Mouse (Mus musculus) small intestine, adult 2 months (tissue): Measurements from ENCODE around the gene Gm20388. TPM values are rescaled to one million over a fixed set of nuclear protein-coding genes. Genes with fewer than 3 reads are reported as not detected.
A peak's percentile ranks its signal among the peaks of the same experiment; 100 is the strongest.

Source experiments
- H3K27ac ChIP-seq: fragments of 200-500 bp; 2 replicates; pipeline ENCODE4 v1.5.1; 2012; ENCODE audit warnings: low read depth, low read length, control low read depth, inconsistent platforms; ENCODE audit not compliant: insufficient read depth
- H3K27me3 ChIP-seq: fragments of 200-500 bp; 2 replicates; pipeline ENCODE4 v1.6.1; 2012; ENCODE audit warnings: mild to moderate bottlenecking, moderate library complexity, low read length, inconsistent platforms; ENCODE audit not compliant: control insufficient read depth, insufficient read depth
- H3K36me3 ChIP-seq: fragments of 200-500 bp; 2 replicates; pipeline ENCODE4 v1.6.1; 2012; ENCODE audit warnings: mild to moderate bottlenecking, low read length, control low read depth, inconsistent platforms; ENCODE audit not compliant: control insufficient read depth, insufficient read depth
- H3K4me1 ChIP-seq: fragments of 200-500 bp; 2 replicates; pipeline ENCODE4 v1.6.1; 2012; ENCODE audit warnings: low read length, inconsistent platforms, mixed read lengths; ENCODE audit not compliant: control insufficient read depth, insufficient read depth, insufficient read length
- H3K4me3 ChIP-seq: fragments of 200-500 bp; 2 replicates; pipeline ENCODE4 v1.5.1; 2012; ENCODE audit warnings: low read depth, mild to moderate bottlenecking, control low read depth, inconsistent platforms, low read length, moderate library complexity
- CTCF ChIP-seq: fragments of 200-500 bp; IDR thresholded peaks from 2 replicates; pipeline ENCODE4 v1.5.1; 2012; ENCODE audit warnings: low read depth, mild to moderate bottlenecking, control low read depth, inconsistent platforms, low read length, moderate library complexity, mixed read lengths; ENCODE audit not compliant: insufficient replicate concordance, insufficient read length; ENCODE audit errors: extremely low read depth
- POLR2A ChIP-seq: fragments of 200-500 bp; IDR thresholded peaks from 2 replicates; pipeline ENCODE4 v1.6.1; 2012; ENCODE audit warnings: low read depth, mild to moderate bottlenecking, control low read depth, inconsistent platforms, low read length, moderate library complexity
- WGBS: fragments of 180-500 bp; shearing (Covaris S2); methylation state at CpG from one replicate; pipeline ENCODE4 v1.1.7; 2018; 5-methylcytosine and 5-hydroxymethylcytosine counted together
- polyA plus RNA-seq: library from polyadenylated mRNA; depleted of rRNA; stranded (reverse); fragments of >200 nt; gene quantifications from 2 replicates; pipeline ENCODE4 v1.2.3, GENCODE M21; 2012

The Gm20388 gene
- polyA plus RNA-seq, 1 experiment = 37.3 TPM

DNA sequence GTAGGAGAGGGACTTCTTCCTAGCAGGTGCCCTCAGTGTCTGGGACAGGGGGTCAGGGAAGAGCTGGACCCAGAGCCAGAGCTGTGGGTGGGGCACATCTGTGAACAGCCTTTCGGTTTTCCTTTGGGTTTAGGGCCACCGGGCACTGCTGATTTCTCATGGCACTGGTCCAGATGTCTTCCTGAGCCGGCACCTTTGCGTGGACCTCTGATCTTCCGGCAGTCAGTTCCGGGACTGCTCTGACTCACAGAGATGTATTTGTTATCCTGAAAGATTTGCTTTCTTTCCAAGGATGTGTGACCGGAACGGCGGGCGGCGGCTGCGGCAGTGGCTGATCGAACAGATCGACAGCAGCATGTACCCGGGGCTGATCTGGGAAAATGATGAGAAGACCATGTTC lies 828.9 kb downstream of the Gm20388 start:
- Histone ChIP-seq H3K27me3 (no peaks in the 10 kb centered on the region), H3K36me3 (peaks cover 47% of the 10 kb centered on the region), H3K27ac (peak overlapping the region; percentile 97), H3K4me1 (peaks cover 38% of the 10 kb centered on the region), H3K4me3 (peak overlapping the region; percentile 85)
- WGBS = 11% methylated on average over 15 of the region's 15 CpGs
- TF ChIP-seq POLR2A (peak; percentile 46; the same call in 1 of the 2 replicates), CTCF (no peak)

DNA sequence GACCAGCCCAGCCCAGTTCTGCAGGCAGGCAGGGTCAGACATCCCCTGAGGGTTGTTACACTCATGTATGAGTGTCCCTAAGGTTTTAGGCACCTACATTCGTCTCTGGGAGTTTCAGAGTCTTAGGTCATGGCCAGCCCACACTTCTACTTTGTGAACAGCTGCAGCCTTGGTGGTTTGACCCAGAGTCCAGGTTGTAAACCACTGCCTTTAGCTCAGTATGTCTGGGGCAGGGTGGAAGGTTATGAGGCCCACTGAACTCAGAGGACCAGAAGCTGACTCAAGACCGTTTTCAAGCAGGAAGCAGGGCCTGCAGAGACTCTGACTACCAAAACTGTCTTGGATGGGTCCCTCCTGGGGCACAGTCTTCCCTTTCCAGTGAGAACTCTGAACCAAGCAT lies 829.9 kb downstream of the Gm20388 start:
- Histone ChIP-seq H3K36me3 (peaks cover 57% of the 10 kb centered on the region), H3K4me3 (peak overlapping the region; percentile 85), H3K27ac (peak overlapping the region; percentile 97), H3K4me1 (peaks cover 43% of the 10 kb centered on the region), H3K27me3 (no peaks in the 10 kb centered on the region)
- WGBS = 18% methylated on average over 2 of the region's 2 CpGs
- TF ChIP-seq CTCF (no peak), POLR2A (no peak)

DNA sequence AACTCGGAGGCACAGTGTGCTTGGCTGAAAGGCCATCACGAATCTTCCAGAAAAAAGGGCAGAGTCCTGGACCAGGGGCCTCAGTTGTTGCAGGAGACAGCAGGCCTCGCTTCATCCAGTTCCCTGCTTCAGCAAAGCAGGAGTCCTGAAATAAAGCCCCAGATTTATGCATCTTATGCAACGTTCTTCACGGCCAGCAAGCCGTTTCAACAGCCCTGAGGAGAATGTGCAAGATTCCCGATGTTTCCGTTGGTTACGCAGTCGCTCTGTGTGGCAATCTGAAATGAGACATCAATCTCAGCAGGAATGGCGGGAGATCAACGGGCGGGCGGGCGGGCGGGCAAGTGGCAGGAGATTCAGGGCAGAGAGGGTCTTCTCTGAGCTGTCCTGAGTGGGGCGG lies 830.4 kb downstream of the Gm20388 start:
- peaks cover 61% of the 10 kb centered on the region for H3K36me3 ChIP-seq
- TF ChIP-seq CTCF = no peak
- no peak for TF ChIP-seq POLR2A
- WGBS = 82% methylated on average over 17 of the region's 17 CpGs
- H3K27me3 ChIP-seq = no peaks in the 10 kb centered on the region
- H3K4me1 ChIP-seq = peaks cover 46% of the 10 kb centered on the region
- peak overlapping the region; percentile 85; the same call in 1 of the 2 replicates for H3K4me3 ChIP-seq
- peak overlapping the region; percentile 97 for H3K27ac ChIP-seq

DNA sequence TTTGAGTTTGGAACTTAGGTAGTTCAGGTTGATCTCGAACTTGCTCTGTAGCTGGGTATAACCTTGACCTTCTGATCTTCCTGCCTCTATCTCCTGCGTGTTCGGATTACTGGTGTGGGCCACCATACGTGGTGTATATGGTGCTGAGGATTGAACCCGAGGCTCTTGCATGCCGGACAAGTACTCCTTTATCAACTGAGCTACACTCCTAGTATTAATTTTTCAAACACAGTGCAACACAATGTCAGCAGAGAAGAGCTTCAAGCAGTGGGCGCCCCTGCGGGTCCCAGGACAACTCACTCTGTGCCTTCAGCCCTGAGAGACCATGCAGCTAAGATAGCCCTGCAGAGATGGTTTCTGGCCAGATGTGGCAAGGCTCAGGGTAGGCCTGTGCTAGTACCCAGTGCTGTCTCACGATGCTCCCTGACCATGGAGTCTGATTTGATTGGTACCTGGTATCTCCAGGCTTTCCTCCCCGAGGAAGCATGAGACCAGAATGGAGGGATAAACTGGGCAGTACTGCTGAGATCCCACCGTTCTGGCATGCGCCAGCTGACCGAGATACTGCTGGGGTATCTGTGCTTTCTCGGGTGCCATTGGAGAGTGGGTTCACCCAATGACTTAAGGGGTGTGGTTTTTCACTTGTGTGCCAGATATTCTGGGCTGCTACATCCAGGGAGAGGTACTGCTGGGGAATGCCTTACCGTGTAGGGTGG lies 831.3 kb downstream of the Gm20388 start:
- WGBS = 68% methylated on average over 15 of the region's 15 CpGs
- Histone ChIP-seq H3K27me3 (no peaks in the 10 kb centered on the region), H3K4me1 (peaks cover 49% of the 10 kb centered on the region), H3K4me3 (no peak overlapping the region; the same call in 1 of the 2 replicates), H3K27ac (peak overlapping the region; percentile 51), H3K36me3 (peaks cover 71% of the 10 kb centered on the region)
- no peak for TF ChIP-seq CTCF
- TF ChIP-seq POLR2A = no peak

DNA sequence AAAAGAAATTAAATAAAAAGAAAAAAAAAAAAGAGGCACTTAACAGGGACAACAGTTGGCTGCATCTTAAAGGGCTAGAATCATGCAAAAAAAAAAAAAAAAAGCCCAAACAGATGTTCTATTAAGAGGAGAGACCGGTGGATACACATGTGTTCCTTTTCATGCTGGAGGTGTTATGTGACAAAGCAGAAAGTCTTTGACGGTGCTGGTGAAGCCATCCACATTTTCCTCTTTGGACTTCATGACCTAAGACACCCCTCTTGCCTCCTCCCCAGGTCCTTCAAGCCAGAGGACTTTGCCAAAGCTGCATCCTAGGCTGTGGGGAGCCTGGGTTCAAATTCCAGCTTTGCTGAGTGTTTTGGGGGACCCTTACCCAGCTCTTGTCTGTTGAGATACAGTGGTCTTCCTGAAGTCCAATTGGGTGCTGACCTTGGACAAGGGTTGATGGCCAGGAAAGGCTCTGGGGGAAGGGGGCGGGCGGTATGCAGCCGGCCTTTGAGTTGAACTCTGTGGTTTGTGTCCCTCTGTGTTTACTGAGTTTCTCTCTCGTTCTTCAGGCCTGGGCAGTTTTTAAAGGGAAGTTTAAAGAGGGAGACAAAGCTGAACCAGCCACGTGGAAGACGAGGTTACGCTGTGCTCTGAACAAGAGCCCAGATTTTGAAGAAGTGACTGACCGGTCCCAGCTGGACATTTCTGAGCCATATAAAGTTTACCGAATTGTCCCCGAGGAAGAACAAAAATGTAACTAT lies 832.7 kb downstream of the Gm20388 start:
- TF ChIP-seq POLR2A (no peak), CTCF (no peak)
- H3K27me3 ChIP-seq = no peaks in the 10 kb centered on the region
- H3K4me3 ChIP-seq = no peak overlapping the region
- H3K4me1 ChIP-seq = peaks cover 53% of the 10 kb centered on the region
- peaks cover 84% of the 10 kb centered on the region for H3K36me3 ChIP-seq
- WGBS = 29% methylated on average over 12 of the region's 12 CpGs
- H3K27ac ChIP-seq = peak overlapping the region; percentile 97

DNA sequence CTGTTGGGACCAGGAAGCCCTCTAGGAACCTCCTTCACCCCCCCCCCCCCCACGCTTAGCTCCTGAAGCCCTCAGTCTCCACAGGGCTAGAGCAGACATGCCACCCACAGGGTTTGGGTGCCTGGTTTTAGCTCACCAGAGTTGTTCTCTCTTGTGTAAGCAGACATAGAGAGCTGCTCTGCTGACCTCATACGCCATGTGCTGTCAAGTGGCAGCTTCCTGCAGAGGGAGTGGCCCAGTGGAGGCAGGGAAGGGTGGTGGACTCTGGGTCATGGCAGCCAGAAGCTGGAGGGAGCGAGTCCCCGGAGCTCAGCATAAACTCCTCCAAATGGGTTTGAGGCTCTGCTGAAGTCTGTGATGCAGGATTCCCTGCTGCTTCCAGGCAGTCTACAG lies 833.3 kb downstream of the Gm20388 start:
- H3K27ac ChIP-seq = peak overlapping the region; percentile 97
- H3K4me1 ChIP-seq = peaks cover 53% of the 10 kb centered on the region
- H3K27me3 ChIP-seq = no peaks in the 10 kb centered on the region
- peaks cover 90% of the 10 kb centered on the region for H3K36me3 ChIP-seq
- WGBS = 16% methylated on average over 4 of the region's 4 CpGs
- TF ChIP-seq CTCF = no peak
- TF ChIP-seq POLR2A = no peak
- peak overlapping the region; percentile 24 for H3K4me3 ChIP-seq

DNA sequence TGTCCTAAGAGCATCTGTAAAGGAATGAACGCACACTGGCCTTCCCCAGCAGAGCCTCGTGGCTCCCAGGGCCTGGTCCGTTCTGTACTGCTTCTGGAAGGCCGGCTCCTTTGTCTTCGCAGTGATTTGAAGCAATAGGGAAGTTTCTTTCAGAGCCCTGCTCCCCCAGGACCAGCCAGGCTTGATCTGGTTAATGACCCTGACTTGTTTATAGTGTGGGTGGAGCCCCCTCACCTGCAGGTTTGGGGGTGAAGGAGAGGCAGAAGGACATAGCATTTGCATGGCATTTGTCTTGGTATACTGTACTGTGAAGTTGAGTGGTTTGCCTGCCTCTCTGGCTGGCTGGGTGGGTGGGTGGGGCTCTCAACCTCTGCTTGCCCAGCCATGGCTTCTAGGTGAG lies 833.8 kb downstream of the Gm20388 start:
- TF ChIP-seq POLR2A (no peak), CTCF (no peak)
- Histone ChIP-seq H3K36me3 (peaks cover 95% of the 10 kb centered on the region), H3K4me3 (peak overlapping the region; percentile 24; the same call in 1 of the 2 replicates), H3K27me3 (no peaks in the 10 kb centered on the region), H3K4me1 (peaks cover 53% of the 10 kb centered on the region), H3K27ac (peak overlapping the region; percentile 97)
- WGBS = 16% methylated on average over 5 of the region's 5 CpGs
